Mouse (Mus musculus) bone marrow, adult 2 months (tissue): Measurements from ENCODE around the gene Wdr86.

Experiments
- CTCF ChIP-seq: fragments of 200-500 bp; IDR thresholded peaks from 2 replicates; pipeline ENCODE4 v1.5.1; 2011; ENCODE audit warnings: low read length, control low read depth; ENCODE audit not compliant: control insufficient read depth, insufficient read depth
- POLR2A ChIP-seq: fragments of 200-500 bp; IDR thresholded peaks from 2 replicates; pipeline ENCODE4 v1.6.1; 2011; ENCODE audit warnings: low read depth, mild to moderate bottlenecking, control low read depth, low read length, borderline replicate concordance; ENCODE audit not compliant: control insufficient read depth

GRCm38 (mm10) chr5:24724270-24724634, 6.3 kb downstream of the Wdr86 start:
- TF ChIP-seq POLR2A (no peak), CTCF (no peak)
